Mouse (Mus musculus) embryonic stem cell, embryonic (primary cell): ENCODE measurements around the gene Csf2ra.
"Not testable (repeated sequence)": the region's sequence is repeated elsewhere in the genome, so short reads cannot be mapped to it uniquely, and the experiment has no call there.

Experiments
- CTCF ChIA-PET, 4 experiments: fragments of 300-600 bp in 2 of 4; fragments of 350-600 bp in 2 of 4; sonication (Branson Sonifier 250); formaldehyde crosslinking; loops; one replicate each; lab custom pipeline; 2022; ENCODE audit warnings: inconsistent platforms in 2 of 4; lab: Charles Lee
- POLR2A ChIA-PET, 4 experiments: fragments of 300-600 bp in 2 of 4; fragments of 350-600 bp in 2 of 4; sonication (Branson Sonifier 250); formaldehyde crosslinking; loops; one replicate each; lab custom pipeline; 2022; ENCODE audit warnings: antibody characterized with exemption in 4 of 4, inconsistent platforms in 1 of 4; lab: Charles Lee

Gene Csf2ra

DNA sequence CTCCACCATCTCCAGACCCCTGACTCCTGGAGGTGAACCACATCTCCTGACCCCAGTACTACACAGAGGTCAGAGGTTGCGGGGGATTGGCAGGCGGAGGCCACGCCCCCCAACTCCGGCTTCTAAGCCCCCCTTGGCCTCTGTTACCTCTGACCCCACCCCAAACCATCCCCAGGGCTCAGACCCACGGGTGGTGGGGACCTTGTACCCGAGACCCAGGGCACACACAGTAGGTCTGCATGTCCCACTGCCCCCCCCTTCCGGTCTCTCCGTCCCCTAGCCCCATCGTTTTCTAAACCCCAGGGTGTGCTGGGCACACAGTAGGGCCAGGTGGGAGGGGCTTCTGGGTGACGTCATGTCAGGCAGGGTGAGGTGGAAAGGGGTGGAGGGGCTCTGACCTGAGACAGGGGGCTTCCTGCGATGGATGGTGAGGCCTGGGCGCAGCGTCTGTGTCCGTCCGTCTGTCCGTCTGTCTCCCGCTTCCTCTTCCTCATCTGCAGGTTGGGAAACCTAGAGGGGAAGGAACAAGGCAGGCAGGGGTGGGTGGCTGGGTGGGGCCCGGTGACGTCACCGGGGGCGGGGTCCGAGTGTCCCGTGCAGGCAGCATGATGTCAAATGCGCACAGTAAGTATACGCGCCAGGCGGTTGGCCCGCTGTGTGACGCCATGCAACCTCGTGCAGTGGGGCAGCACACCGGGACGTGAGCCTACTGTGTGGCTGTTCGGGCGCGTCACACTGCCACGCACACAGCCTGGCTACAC lies at the start of gene Csf2ra:
TSS of gene Csf2ra (minus strand) at position 489 of the 761 bp plus-strand sequence.
- ChIA-PET POLR2A (interaction anchor here in 3 of 4 experiments (1.0 to 1.9 kb wide), 14 partner anchors 28 to 438 kb away, joined by 3 to 14 read pairs (median 6); partner anchors contain the start of genes Eif3a (in 1 of the 3), Fam45a (in 1 of the 3), Grk5 (in 1 of the 3) and Prdx3 (in 1 of the 3)), CTCF (no interaction called here)

DNA sequence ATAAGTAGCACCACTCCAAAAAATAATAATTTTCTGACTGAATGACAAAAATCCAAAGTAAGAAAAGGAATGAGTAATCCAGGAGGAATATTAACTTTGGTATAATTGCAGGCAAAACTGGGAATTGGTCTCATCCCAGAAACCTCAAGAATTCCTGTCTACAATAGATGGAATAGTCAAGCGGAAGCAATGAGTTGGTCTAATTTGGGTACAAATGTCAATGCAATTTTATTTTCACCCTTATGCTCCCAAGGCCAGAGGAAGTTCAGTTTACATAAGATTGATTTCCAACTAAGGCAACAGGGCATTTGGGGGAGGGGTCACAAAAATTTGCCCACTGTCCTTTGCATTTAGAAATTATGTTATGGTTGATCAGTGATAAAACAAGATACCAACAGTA lies 47.2 kb upstream of the Csf2ra start:
- ChIA-PET POLR2A (no interaction called here), CTCF (no interaction called here)

DNA sequence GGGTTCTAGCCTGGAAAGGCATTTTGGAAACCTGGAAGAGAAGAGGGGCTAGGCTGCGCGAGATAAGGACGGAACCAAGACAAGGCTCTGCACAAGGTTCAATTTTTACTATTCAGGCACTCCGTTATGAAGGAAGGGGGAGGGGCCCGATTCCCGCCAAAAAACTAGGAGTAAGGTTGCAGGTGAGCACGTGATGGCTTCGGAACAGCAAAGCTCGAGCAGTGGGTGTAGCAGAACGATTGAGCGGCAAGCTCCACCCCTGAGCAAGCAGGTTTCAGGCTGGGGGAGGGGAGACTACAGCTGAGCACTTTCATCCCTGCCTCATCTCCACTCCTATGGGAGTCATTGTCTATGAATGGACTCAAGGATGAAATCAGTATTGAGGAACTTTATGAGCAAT lies 40.9 kb upstream of the Csf2ra start:
- ChIA-PET POLR2A (interaction anchor here in 3 of 4 experiments (0.5 to 1.6 kb wide), 5 partner anchors 36 to 129 kb away, joined by 3 to 5 read pairs (median 4); partner anchors contain the start of gene Zfp950 (in 1 of the 3)), CTCF (interaction anchor here in 1 of 4 experiments (1.0 kb wide), 1 partner anchor 70 kb away, joined by 5 read pairs; no protein-coding TSS in a partner anchor)

DNA sequence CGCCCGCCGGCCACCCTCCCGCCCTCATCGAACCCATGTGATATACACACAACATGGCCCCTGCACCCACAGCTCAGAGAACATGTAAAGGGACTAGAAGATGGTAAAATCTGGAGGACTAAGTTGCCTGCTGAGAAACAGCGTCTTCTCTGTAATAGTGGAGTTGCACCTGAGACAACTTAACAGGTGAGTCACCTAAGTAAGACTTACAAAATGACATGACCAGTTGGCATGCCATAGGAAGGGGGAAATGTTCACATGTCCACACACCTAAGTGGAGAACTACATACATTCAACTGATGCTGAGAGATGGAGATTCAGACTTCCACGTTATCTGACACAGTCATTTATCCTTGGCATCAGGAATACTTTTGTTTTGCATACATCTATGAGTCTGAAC lies 38.9 kb upstream of the Csf2ra start:
- CTCF ChIA-PET, result interaction anchor here in 2 of 4 experiments (0.7 to 2.8 kb wide), 5 partner anchors 18 to 378 kb away, joined by 3 to 15 read pairs (median 3); partner anchors contain the start of gene Grk5 (in 1 of the 2)
- POLR2A ChIA-PET, result interaction anchor here in 3 of 4 experiments (0.7 to 2.8 kb wide), 11 partner anchors 9 to 126 kb away, joined by 3 to 14 read pairs (median 5); partner anchors contain the start of gene Zfp950 (in 1 of the 3)

DNA sequence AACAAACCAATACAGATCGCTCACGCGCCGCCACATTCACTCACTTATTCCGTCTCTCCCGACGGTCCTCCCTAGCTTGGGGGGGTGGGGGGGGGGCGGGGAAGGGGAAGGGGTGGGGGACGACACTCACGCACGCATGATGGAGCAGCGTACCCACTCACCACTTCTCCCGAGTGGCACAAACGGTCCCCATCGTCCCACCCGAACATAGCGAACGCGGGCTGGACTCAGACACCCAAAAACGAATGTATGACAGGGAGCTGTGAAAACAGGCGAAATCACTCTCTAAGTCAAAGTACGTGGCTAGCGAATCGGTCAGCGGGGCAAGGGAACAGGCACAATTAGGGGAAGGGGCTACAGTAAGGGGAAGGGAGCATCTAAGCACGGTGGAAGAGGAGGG lies 38.4 kb upstream of the Csf2ra start:
- POLR2A ChIA-PET, result interaction anchor here in 3 of 4 experiments (0.7 to 2.8 kb wide), 12 partner anchors 8 to 135 kb away, joined by 3 to 14 read pairs (median 5); partner anchors contain the start of gene Zfp950 (in 1 of the 3)
- CTCF ChIA-PET, result interaction anchor here in 3 of 4 experiments (0.7 to 3.5 kb wide), 9 partner anchors 11 to 378 kb away, joined by 3 to 50 read pairs (median 3); partner anchors contain the start of gene Grk5 (in 1 of the 3)

DNA sequence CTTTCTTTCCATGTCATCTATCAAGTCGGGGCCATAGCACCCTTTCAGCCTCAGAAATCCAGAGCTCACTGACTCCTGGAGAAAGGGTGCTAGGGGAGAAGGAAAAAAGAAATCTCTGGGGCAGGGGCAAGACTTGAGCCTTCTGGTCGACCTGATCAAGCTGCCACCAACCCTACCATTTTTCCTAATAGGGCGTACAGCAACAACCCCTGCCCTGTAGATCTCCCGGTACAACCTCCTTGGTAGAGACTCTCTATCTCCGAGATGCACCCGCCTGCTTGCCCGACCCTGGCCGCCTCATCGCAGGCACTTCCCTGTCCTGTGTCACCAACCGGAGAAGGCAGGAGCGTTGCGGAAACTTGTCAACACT lies 38.0 kb upstream of the Csf2ra start:
- POLR2A ChIA-PET, result interaction anchor here in 3 of 4 experiments (0.6 to 2.8 kb wide), 14 partner anchors 8 to 380 kb away, joined by 3 to 14 read pairs (median 6); partner anchors contain the start of gene Zfp950 (in 1 of the 3)
- CTCF ChIA-PET, result interaction anchor here (0.5 to 3.5 kb wide), 14 partner anchors 10 to 1714 kb away, joined by 3 to 50 read pairs (median 4); partner anchors contain the start of gene Grk5 (in 1 of the 4)

DNA sequence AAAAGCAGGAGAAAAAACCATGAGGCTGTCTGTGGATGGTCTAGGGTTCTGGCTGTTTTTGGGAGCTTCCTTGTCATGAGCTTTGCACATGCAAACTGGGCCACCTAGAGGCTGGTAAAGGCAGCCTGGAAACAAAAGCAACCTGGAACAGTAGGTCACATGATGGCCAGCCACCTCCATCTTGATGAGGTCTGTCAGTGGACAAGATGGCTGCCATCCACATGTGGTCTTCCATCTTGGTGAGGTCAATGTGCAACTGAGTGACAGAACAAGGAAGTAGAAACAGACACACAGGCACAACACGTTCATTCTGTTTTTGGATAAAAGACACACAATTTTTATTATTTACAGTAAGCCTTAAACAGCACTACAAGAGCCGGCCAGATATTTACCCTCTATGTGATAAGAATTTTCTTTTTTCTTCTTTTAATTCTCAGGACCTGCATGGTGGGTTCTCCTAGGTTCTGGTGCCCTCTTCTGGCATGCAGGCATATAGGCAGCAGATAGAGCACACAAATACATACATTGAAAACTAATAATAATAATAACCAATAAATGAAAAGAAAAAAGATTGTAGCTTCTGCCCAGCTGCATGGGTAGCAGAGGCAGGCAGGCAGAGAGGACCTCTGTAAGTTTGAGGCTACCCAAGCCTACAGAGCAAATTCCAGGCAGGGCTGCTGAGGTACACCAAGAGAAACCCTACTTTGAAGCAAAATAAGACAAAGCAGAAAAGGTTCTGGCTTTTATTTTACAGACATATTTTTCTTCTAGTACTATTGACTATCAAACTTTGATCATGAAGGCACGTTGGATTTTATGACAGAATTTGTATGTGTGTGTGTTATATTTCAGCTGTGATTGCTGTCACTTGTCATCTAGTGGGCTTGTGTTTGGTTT lies 37.4 kb upstream of the Csf2ra start:
- ChIA-PET POLR2A (interaction anchor here in 3 of 4 experiments (0.6 to 2.8 kb wide), 22 partner anchors 9 to 685 kb away, joined by 3 to 14 read pairs (median 4); partner anchors contain the start of genes Grk5 (in 2 of the 3), Cacul1 (in 1 of the 3) and Zfp950 (in 1 of the 3)), CTCF (interaction anchor here (0.5 to 3.5 kb wide), 34 partner anchors 10 to 1714 kb away, joined by 3 to 50 read pairs (median 4); partner anchors contain the start of genes Grk5 (in 2 of the 4) and Gm7102 (in 1 of the 4))

DNA sequence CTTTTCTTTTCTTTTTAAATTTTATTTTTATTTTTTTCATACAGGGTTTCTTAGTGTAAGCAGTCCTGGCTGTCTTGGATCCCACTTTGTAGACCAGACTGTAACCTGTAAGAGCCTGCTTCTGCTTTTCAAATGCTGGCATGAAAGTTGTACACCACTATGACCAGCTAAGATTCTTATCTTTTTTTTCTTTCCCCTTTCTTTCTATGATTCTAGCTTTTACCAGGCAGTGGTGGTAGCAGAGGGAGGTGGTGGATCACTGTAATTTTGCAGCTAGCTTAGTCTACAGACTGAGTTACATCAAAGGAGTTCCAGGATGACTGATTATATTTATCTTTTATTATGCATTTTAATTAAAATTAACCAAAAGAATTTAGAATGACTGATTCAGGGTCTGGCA lies 36.7 kb upstream of the Csf2ra start:
- ChIA-PET CTCF (interaction anchor here (0.6 to 3.5 kb wide), 30 partner anchors 20 to 427 kb away, joined by 3 to 50 read pairs (median 4); partner anchors contain the start of genes Grk5 (in 2 of the 4) and Gm7102 (in 1 of the 4)), POLR2A (interaction anchor here in 3 of 4 experiments (0.6 to 2.8 kb wide), 19 partner anchors 38 to 684 kb away, joined by 3 to 14 read pairs (median 5); partner anchors contain the start of genes Grk5 (in 2 of the 3), Cacul1 (in 1 of the 3) and Zfp950 (in 1 of the 3))

DNA sequence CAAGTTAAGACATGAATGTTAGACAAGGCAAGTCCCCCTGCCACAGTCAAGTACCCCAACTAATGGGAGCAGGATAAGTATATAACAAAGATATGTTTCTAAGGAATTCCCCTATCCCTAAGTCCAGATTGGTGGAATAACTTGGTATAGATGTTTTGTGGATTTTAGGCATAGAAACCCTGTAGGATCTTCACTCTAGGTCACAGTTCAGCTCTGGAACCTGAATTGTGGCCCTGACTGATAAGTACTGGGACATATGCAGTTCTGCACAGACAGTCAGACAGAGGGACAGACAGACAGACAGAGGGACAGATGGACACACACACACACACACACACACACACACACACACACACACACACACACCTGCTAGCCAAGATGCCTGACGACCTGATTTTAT lies 36.0 kb upstream of the Csf2ra start:
- POLR2A ChIA-PET, result interaction anchor here in 1 of 4 experiments (0.9 to 2.8 kb wide), 5 partner anchors 37 to 133 kb away, joined by 3 to 14 read pairs (median 10); partner anchors contain the start of gene Csf2ra
- CTCF ChIA-PET, result interaction anchor here in 2 of 4 experiments (1.8 to 3.5 kb wide), 3 partner anchors 65 to 180 kb away, joined by 10 to 50 read pairs (median 15); no protein-coding TSS in a partner anchor

DNA sequence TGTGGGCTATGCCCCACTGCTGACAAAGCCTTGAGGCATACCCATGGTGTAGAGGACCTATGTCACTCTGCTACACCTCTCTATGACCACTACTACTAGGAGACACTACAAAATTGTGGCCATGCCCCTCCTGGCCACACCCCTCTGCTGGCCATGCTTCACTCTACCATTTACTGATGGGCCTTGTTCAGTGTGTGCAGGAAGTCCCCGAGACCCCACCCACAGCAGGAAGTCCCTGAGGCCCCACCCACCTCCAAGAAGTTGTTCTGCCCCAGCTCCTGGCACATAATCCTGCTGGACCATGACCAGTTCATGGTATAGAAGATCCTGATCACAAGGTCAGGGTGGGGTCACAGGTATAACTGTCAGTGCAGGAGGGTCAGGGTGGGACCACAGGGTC lies 33.0 kb upstream of the Csf2ra start:
- CTCF ChIA-PET, result no interaction called here
- POLR2A ChIA-PET, result no interaction called here

DNA sequence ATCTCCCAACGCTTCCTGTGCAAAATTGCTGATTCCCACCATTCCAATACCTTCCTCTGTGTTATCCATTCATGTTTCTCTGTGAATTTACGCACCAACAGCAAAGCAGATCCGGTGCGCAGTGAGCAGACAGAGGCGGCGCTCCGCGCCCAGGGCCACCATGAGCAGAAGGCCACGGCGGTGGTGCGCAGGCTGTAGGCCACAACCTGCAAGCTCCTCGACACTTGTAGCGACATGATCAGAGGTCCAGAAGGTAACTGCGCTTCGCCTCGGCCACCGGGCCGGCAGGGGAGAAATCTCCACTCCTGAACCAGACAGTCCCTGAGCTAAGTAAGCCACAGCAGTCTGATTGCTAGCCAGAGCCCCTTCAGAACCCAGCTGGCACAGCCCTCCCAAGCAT lies 29.5 kb upstream of the Csf2ra start:
- CTCF ChIA-PET, result no interaction called here

DNA sequence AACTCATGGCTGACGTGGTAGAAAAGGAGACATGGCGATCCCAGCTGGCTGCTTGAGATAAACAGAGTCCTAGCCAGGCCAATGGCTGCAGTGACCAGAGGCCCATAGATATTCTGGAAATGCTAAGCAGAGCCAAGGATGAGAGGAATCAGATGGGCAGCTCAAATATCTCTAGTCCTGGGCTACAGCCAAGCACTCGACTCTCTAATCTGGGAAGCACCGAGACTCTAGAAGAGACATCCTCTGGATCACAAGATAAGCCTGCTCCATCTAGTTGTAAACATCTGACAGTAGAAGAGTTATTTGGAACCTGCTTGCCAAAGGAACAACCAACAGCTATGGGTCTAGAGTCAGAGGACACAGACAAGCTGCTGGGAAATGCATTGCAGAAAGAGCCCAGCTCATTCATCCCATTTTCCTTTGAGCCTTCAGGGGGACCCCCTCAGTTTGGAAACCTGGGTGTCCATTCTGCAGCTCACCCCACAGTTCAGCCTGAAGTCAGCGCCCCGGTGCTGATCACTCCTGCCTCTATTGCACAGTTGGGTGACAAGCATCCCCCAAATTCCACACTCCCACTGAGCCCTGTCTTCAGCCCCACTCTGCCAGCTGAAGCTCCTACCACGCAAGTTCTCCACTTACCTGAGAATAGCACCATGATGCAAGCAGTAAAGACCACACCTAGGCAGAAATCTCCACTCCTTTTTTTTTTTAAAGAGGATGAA lies 28.1 kb upstream of the Csf2ra start:
- ChIA-PET CTCF (interaction anchor here in 2 of 4 experiments (0.7 to 1.0 kb wide), 2 partner anchors 10 to 29 kb away, joined by 3 read pairs; no protein-coding TSS in a partner anchor), POLR2A (interaction anchor here in 1 of 4 experiments (0.9 kb wide), 1 partner anchor 146 kb away, joined by 4 read pairs; no protein-coding TSS in a partner anchor)

More for the DNA sequence above, 29.5 kb upstream of the Csf2ra start:
- POLR2A ChIA-PET, result interaction anchor here in 1 of 4 experiments (0.8 to 1.5 kb wide), 3 partner anchors 10 to 127 kb away, joined by 3 to 5 read pairs (median 5); no protein-coding TSS in a partner anchor

DNA sequence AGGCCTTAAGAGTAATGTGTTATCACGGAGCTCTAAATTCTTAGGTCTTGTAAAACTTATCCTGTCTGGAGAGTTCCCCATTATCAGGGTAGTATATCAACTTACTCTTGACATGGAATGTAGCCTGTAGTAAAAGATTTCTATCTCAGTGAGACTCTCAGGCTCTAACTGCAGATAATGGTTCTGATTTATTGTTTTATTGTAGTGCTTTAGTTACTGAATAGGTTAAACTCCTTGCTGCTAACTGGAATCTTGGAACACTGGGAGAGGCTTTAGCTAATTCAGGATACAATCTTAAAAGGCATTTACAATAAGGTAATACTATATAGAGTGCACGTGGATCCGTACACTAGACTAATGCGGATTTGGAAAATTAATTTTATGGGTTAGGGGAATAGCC lies 19.1 kb upstream of the Csf2ra start:
- CTCF ChIA-PET, POLR2A ChIA-PET: not testable (repeated sequence)

DNA sequence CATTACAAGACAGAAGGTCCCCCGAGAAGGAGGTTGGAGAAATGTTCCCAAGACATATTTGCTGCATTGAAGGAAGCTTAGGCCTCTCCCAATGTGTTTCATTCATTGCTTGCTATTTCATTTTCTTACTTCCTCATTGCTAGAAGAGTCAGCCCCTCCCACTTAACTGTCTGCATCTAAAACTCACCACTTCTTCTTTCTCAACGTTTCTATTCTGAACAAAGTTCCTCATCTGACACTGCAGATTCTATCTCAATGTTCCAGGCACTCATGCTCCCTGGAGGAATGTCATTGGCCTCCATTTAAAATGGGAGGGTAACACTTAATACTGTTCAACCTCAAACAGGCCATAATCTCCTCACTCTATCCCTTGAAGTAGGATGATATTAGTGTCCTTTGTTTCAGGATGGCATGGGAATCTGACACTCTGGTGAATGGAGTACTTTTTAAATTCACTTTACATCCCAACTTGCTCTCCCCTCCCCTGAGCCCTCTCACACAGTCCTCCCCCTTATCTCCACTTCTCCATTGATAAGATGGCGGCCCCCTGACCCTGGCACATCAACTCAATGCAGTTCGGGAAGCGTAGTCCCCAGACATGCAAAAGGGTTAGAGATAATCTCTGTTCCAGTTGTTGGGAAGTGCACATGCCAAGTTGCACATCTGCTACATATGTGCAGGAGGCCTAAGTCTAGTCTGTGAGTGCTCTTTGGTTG lies 16.6 kb upstream of the Csf2ra start:
- CTCF ChIA-PET, result no interaction called here
- POLR2A ChIA-PET, result no interaction called here

DNA sequence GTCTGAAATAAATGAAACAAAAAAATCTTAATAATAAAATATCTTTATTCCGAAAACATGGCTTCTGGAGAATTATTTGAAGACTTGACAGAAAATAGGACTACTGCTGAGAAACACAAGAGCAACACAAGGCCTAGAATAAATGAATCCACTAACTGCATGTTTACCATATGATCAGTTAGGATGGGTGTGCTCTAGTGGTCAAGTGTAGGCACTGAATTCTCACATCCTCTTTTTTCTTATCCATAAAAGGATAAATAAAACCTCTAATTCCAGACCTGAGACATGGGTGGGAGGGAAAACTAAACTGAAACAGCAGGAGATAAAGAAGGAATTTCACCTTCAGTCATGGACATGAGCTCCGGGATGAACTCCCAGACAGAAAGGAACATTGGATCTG lies 9.7 kb upstream of the Csf2ra start:
- POLR2A ChIA-PET, result interaction anchor here in 1 of 4 experiments (0.6 kb wide), 1 partner anchor 451 kb away, joined by 4 read pairs; no protein-coding TSS in a partner anchor
- CTCF ChIA-PET, result interaction anchor here in 1 of 4 experiments (0.7 kb wide), 1 partner anchor 38 kb away, joined by 4 read pairs; no protein-coding TSS in a partner anchor

DNA sequence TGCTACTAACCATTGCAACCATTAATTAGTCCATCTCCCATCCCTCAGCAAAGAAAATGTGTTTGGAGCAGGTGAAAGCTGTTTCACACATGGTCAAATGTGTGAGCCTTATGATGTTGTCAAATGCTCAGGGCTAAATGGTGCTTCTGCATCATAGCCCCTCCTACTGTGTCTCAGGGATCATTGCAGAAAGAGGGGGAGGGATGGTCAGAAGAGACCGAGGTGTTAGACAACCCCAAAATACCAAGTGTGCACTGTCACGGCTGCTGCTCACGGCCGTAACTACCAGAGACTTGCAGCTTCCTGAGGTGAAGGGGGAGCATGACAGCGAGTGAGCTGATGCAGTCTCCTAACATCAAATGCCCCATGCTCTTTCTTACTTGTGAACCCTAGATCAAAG lies 6.3 kb upstream of the Csf2ra start:
- POLR2A ChIA-PET, result no interaction called here
- CTCF ChIA-PET, result interaction anchor here in 1 of 4 experiments (1.4 kb wide), 1 partner anchor 31 kb away, joined by 3 read pairs; no protein-coding TSS in a partner anchor
